Mouse (Mus musculus): ENCODE data around the gene Hoxc8.

Gene Hoxc8

GRCm38 (mm10) chr15:102981379-102982288 is 8.8 kb upstream of the Hoxc8 start:
- no peak for DNase-seq (ENCODE audit: low spot score in 2 of 2)

- DNase-seq (ENCODE audit: low spot score in 2 of 2) = no peak
Observed at GRCm38 (mm10) chr15:102983716-102984115, 6.7 kb upstream of the Hoxc8 start.

GRCm38 (mm10) chr15:102984521-102984920 is 5.9 kb upstream of the Hoxc8 start:
- no peak for DNase-seq (ENCODE audit: low spot score in 2 of 2)

- DNase-seq (ENCODE audit: low spot score in 2 of 2) = no peak
Observed at GRCm38 (mm10) chr15:102984925-102985324, 5.5 kb upstream of the Hoxc8 start.

- DNase-seq (ENCODE audit: low spot score in 2 of 2) = peak; percentile 64 to 76
Observed at GRCm38 (mm10) chr15:102987124-102987833, 3.1 kb upstream of the Hoxc8 start.

GRCm38 (mm10) chr15:102988078-102988477 is 2.3 kb upstream of the Hoxc8 start:
- DNase-seq (ENCODE audit: low spot score in 2 of 2) = no peak

- DNase-seq (ENCODE audit: low spot score in 2 of 2) = no peak
Observed at GRCm38 (mm10) chr15:102991782-102992181, 1.4 kb downstream of the Hoxc8 start.

GRCm38 (mm10) chr15:102992206-102992605 is 1.8 kb downstream of the Hoxc8 start:
- DNase-seq (ENCODE audit: low spot score in 2 of 2) = no peak

- no peak for DNase-seq (ENCODE audit: low spot score in 2 of 2)
Observed at GRCm38 (mm10) chr15:102992863-102993262, 2.5 kb downstream of the Hoxc8 start.

- no peak for DNase-seq (ENCODE audit: low spot score in 2 of 2)
Observed at GRCm38 (mm10) chr15:102996548-102996947, 6.1 kb downstream of the Hoxc8 start.

- no peak for DNase-seq (ENCODE audit: low spot score in 2 of 2)
Observed at GRCm38 (mm10) chr15:102997431-102997830, 7.0 kb downstream of the Hoxc8 start.

- no peak for DNase-seq (ENCODE audit: low spot score in 2 of 2)
Observed at GRCm38 (mm10) chr15:102997939-102998355, 7.5 kb downstream of the Hoxc8 start, which contains the start of gene Hoxc6. Hoxc6 (plus strand) TSS chr15:102998257.

GRCm38 (mm10) chr15:102998608-102999182 is 8.3 kb downstream of the Hoxc8 start:
- DNase-seq (ENCODE audit: low spot score in 2 of 2) = no peak

GRCm38 (mm10) chr15:102999183-102999831 is 8.9 kb downstream of the Hoxc8 start:
- no peak for DNase-seq (ENCODE audit: low spot score in 2 of 2)

- DNase-seq (ENCODE audit: low spot score in 2 of 2) = no peak
Observed at GRCm38 (mm10) chr15:102999955-103000354, 9.5 kb downstream of the Hoxc8 start.

GRCm38 (mm10) chr15:103000501-103000901 is 10.1 kb downstream of the Hoxc8 start:
- no peak for DNase-seq (ENCODE audit: low spot score in 2 of 2)

GRCm38 (mm10) chr15:103001370-103001769 is 11.0 kb downstream of the Hoxc8 start:
- DNase-seq (ENCODE audit: low spot score in 2 of 2) = no peak

- no peak for DNase-seq (ENCODE audit: low spot score in 2 of 2)
Observed at GRCm38 (mm10) chr15:103002156-103002555, 11.7 kb downstream of the Hoxc8 start.

- DNase-seq (ENCODE audit: low spot score in 2 of 2) = no peak
Observed at GRCm38 (mm10) chr15:103002821-103003448, 12.5 kb downstream of the Hoxc8 start.

- DNase-seq (ENCODE audit: low spot score in 2 of 2) = no peak
Observed at GRCm38 (mm10) chr15:103005308-103005707, 14.9 kb downstream of the Hoxc8 start.

GRCm38 (mm10) chr15:103005797-103006196 is 15.4 kb downstream of the Hoxc8 start:
- no peak for DNase-seq (ENCODE audit: low spot score in 2 of 2)

Measured in spleen, postnatal 14 days (tissue).